Mouse (Mus musculus) thymus, postnatal 4 days (tissue): ENCODE results near the gene Rusc2.

Experiments
- DNase-seq: peaks from one replicate; pipeline ENCODE4 v3.0.0; 2021

The Rusc2 gene

GRCm38 (mm10) chr4:43417269-43418062 lies 35.7 kb downstream of the Rusc2 start:
- DNase-seq: no peak

DNA sequence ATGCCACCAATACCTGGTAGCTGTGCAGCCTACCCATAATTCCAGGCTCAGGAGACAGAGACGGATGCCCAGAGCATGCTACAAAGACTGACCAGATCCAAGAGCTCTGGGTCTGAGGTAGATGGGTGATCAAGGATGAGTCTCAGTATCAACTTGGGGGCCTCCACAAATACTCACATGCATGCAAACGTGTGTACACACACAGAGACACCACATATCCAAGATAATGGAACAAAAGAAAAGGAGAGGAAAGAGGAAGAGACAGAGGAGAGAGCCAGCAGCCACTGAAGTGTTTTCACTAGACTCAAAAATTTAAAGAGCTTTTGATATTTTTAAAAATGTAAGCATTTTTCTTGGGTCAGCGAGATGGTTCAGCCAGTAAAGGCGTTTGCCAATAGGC lies 36.7 kb downstream of the Rusc2 start:
- DNase-seq: no peak

- DNase-seq: no peak
These were observed 37.3 kb downstream of the Rusc2 start for GRCm38 (mm10) chr4:43418973-43419656.

- DNase-seq: no peak
These were observed 38.1 kb downstream of the Rusc2 start for GRCm38 (mm10) chr4:43419801-43420281.

- peak; percentile 78 for DNase-seq
These were observed 38.5 kb downstream of the Rusc2 start for GRCm38 (mm10) chr4:43420305-43420704.

GRCm38 (mm10) chr4:43421632-43422240 lies 40.0 kb downstream of the Rusc2 start:
- no peak for DNase-seq

- DNase-seq: no peak
These were observed 41.6 kb downstream of the Rusc2 start for GRCm38 (mm10) chr4:43423267-43423934.

DNA sequence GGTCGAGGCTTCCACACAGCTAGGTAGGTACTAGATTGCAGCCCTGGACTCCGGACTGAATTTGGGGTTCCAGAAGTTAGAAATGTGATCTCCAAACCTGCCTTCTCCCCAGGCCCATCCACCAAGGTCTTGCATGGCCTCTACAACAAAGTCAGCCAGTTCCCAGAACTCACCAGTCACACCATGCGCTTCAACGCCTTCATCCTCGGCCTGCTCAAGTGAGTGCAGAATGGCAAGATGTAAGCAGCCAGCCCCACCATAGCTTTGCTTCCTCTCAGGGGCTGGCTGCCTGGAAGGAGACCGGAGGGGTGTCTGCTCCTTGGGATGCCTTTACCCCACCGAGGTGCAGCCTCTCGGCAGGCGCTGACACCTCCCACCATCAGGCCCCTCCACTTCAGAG lies 42.3 kb downstream of the Rusc2 start:
- DNase-seq: no peak

DNA sequence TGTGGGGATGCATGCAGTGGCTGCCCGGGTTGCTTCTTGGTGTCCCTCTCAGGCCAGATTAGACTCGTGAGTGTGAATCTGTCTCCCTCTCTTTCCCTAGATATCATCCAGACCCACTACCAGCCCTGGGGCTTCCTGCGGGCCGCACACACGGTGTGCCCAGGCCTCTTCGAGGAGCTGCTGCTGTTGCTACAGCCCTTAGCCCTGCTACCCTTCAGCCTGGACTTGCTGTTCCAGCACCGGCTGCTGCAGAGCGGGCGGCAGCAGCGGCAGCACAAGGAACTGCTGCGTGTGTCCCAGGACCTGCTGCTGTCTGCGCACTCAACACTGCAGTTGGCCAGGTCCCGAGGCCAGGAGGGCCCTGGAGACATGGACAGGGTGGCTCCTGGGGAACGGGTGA lies 43.4 kb downstream of the Rusc2 start:
- no peak for DNase-seq

DNA sequence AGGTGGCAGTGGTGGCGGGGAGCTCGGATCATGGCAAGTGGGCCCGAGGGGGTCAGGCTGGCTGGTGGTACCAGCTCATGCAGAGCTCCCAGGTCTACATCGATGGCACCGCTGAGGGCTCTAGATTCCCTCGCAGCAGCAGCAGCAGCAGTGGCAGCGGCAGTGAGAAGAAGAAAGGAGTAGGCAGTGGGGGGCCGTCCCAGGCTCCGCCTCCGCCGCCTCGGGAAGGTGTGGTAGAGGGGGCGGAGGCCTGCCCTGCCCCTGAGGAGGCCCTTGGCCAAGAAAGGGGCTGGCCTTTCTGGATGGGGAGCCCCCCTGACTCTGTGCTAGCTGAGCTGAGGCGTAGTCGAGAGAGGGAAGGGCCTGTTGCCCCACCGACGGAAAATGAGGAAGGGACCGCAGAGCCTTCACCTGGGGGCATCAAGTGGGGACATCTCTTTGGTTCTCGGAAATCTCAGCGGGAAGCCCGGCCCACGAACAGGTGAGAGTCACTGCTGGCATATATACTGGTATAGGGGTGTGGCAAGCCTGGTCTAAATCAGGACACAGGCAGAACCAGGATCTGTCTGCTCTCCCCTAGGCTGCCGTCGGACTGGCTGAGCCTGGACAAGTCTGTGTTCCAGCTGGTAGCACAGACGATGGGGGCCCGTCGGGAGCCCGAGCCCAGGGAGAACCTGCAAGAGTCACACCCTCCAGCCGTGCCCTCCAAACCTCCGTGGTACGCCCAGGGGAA lies 44.0 kb downstream of the Rusc2 start:
- peak; percentile 67 for DNase-seq

- no peak for DNase-seq
These were observed 44.7 kb downstream of the Rusc2 start for GRCm38 (mm10) chr4:43426487-43426886.

DNA sequence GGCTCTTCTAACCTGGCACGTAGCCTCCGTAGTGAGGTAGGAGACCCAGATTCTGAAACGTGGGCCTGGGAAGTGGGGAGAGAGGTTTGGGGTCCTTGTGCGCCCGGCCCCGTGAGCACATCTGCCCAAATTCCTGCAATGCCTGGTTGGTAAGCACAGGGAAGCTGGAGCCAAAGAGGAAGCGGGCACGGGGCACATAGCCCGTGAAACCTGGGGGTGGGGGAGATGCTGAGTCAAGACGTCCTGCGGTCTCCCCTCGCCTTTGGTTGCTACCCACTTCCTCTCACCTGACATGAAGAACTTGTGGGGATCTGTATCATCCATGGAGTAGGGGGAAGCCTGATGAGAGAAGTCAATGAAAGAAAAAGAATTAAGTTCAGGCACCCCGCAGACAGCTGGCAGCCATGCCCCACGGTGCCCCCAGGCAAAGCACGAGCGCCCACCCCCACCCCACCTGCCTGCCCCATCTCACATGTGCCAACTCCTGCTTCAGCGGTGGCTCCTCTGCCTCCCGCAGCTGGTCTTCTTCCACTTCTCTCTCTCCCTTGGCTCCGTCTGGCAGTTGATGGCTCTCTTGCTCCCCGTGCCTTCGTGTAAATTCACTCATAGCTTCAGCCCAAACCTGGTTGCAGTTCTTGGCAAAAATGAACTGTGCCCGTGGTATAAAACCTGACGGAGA lies 45.9 kb downstream of the Rusc2 start:
- peak; percentile 82 for DNase-seq

DNA sequence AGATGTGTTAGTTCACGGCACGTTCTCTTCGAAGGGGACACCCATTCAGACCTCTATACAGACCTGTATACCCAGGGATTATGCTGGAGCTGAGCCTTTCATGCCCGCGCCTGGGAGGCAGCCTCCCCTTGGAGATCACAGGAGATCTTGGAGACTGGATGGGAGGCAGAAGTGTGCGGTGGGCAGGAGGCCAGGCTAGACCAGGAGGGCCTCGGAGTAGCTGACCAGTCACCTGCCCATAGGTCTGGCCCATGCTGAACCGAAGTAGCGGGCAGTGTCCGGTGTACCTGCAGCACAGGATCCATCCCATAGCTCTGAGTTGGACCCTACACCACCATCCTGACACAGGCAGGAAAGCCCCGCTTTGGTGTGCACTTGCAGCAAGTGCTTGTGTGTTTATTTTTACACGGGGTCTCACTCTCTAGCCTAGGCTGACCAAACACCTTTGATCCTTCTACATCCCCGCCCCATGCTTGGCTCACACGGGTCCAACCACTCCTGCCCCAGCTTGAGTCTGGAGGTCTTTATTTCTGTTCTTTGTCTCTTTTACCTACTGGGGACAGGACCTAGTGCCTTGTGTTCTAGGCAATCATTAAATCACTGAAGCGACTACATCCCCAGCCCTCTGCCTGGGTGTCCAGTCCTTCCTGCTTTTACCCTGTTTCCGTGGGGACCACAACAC lies 46.5 kb downstream of the Rusc2 start:
- no peak for DNase-seq

DNA sequence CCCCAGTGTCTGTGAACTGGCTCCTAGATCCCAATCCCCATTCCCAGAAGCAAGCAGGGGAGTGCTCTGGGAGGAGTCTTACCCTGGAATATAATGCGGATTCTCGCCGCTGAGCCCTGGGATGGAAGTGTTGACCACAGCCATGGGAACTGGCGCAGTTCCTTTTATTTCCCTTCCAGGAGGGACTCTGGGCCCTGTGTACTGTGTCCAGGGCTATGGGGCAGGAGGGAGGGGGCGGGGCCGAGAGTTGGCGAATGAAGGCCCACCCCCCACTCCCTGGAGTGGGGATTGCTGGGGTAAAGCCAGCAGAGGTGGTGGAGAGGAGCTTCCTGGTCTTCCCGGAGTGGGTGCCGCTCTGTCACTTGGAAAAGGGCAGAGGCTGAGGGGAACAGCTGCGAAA lies 47.2 kb downstream of the Rusc2 start, which contains the start of gene Fam166b:
TSS of gene Fam166b (minus strand) at position 189 of the 400 bp plus-strand sequence.
- DNase-seq: no peak

- DNase-seq: peak; percentile 90
These were observed 49.9 kb downstream of the Rusc2 start for GRCm38 (mm10) chr4:43431690-43432089.

DNA sequence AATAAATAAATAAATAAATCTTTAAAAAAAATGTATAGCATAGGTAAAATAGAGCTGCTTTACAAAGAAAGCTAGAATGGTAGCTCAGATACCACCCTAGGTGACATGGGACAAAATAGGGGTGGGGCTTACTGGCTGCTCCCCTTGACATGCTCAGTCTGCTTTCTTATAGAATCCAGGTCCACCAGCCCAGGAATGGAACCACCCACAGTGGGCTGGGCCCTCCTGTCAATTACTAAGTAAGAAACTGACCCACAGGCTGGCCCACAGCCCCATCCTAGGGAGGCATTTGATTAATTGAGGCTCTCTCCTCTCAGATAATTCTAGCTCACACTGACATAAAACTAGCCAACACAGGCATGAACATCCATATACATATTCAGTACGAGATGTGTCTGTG lies 51.1 kb downstream of the Rusc2 start:
- DNase-seq: no peak

- no peak for DNase-seq
These were observed 59.9 kb downstream of the Rusc2 start, which contains the start of gene Tesk1 for GRCm38 (mm10) chr4:43441639-43442038. Gene Tesk1 (plus strand): TSS chr4:43441939.

DNA sequence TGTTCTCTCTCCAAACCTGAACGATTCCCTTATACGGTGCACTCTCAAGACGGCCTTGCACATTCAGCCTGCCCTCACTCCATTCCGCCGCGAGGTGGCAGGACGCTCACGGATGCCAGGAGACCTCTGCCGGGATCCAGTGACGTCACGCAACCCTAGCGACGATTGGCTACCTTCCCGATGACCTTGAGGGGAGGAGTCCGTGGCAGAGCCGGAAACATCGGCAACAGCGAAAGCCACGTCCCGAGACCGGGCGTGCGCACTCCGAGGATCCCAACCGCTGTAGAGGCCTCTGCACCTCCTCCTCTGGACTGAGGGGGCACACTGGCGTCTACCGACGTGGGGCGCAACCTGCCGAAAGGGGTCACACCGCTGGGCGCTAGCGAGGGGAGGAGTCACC lies 60.3 kb downstream of the Rusc2 start:
- peak; percentile 99 for DNase-seq

- DNase-seq: peak; percentile 75
These were observed 60.9 kb downstream of the Rusc2 start for GRCm38 (mm10) chr4:43442456-43443361.

DNA sequence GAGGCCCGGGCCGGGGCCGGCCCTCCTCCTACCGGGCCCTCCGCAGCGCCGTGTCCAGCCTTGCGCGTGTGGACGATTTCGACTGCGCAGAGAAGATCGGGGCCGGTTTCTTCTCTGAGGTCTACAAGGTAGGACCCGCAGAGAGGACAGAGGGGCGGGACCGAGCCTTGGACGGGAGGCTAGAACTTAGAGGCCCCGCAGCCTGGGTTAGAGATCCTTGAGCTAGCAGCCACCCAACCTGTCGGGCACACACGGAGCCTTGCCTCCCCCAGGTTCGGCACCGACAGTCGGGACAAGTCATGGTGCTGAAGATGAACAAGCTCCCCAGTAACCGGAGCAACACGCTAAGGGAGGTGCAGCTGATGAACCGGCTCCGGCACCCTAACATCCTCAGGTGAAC lies 61.7 kb downstream of the Rusc2 start:
- peak; percentile 52 for DNase-seq
